In genomic region chr10:31465424-31465823, GRCm38 (mm10) we compare ENCODE assay signal across 17 mouse cellular contexts. TPM values are rescaled to one million over a fixed set of nuclear protein-coding genes. Genes with fewer than 3 reads are reported as not detected.
"Had no signal": no experiment of that assay in that cellular context is flagged by ENCODE, and none has a peak within 500 bp of the region (broad histone marks: within the 10 kb centered on the region; RNA-seq: fewer than 3 reads in every experiment).

No protein-coding gene starts in this region.

- H3K4me3 ChIP-seq: kidney, embryonic 15.5 days; left cerebral cortex, adult 2 months; limb, embryonic 12.5 days; limb, embryonic 15.5 days; liver, embryonic 12.5 days; liver, embryonic 15.5 days; midbrain, embryonic 12.5 days had no signal

- H3K9me3 ChIP-seq: kidney, embryonic 15.5 days; limb, embryonic 12.5 days; limb, embryonic 15.5 days; liver, embryonic 12.5 days; liver, embryonic 15.5 days; midbrain, embryonic 12.5 days had no signal

- H3K4me1 ChIP-seq: kidney, embryonic 15.5 days; limb, embryonic 12.5 days; limb, embryonic 15.5 days; liver, embryonic 12.5 days; liver, embryonic 15.5 days; midbrain, embryonic 12.5 days had no signal

- ATAC-seq: liver, embryonic 12.5 days had no signal

- DNase-seq: kidney, adult 11 months; kidney, adult 8-10 months; layer of hippocampus, postnatal 36 days; lung, adult 2 months; lung, postnatal 4 days; right cerebral cortex, postnatal 14 days; right cerebral cortex, postnatal 4 days; thymus, postnatal 25 days had no signal

- H3K4me2 ChIP-seq: kidney, embryonic 15.5 days; limb, embryonic 12.5 days; limb, embryonic 15.5 days; liver, embryonic 12.5 days; liver, embryonic 15.5 days; midbrain, embryonic 12.5 days had no signal

- H3K27ac ChIP-seq: kidney, embryonic 15.5 days; left cerebral cortex, adult 2 months; limb, embryonic 12.5 days; limb, embryonic 15.5 days; liver, embryonic 12.5 days; liver, embryonic 15.5 days; midbrain, embryonic 12.5 days had no signal

- H3K9ac ChIP-seq: kidney, embryonic 15.5 days; limb, embryonic 12.5 days; limb, embryonic 15.5 days; liver, embryonic 12.5 days; liver, embryonic 15.5 days; midbrain, embryonic 12.5 days had no signal

- H3K27me3 ChIP-seq: kidney, embryonic 15.5 days; limb, embryonic 12.5 days; limb, embryonic 15.5 days; liver, embryonic 12.5 days; liver, embryonic 15.5 days; midbrain, embryonic 12.5 days had no signal

- H3K36me3 ChIP-seq: kidney, embryonic 15.5 days; limb, embryonic 12.5 days; limb, embryonic 15.5 days; liver, embryonic 12.5 days; liver, embryonic 15.5 days; midbrain, embryonic 12.5 days had no signal

RNA-seq across cellular contexts. Expression of gene Tpd52l1, which starts 19.7 kb away (rescaled TPM):
- total RNA-seq: megakaryocyte-erythroid progenitor cell, adult 5-6 weeks; monocyte, adult 5-6 weeks had no signal
